Mouse (Mus musculus) G1E (cell line): Measurements from ENCODE around the gene Ttc27.

ENCODE experiments used
- CTCF ChIP-seq: IDR thresholded peaks from 2 replicates; pipeline ENCODE4 v1.5.1; 2012; ENCODE audit warnings: low read depth, low read length, inconsistent platforms, mixed read lengths
- GATA1 ChIP-seq: IDR thresholded peaks from 2 replicates; pipeline ENCODE4 v1.6.1; 2012; ENCODE audit warnings: borderline replicate concordance, low read length, inconsistent platforms, mixed read lengths
- GATA2 ChIP-seq: IDR thresholded peaks from 2 replicates; pipeline ENCODE4 v1.6.1; 2012; ENCODE audit warnings: low read depth, low read length, inconsistent platforms, borderline replicate concordance

GRCm38 (mm10) chr17:74808901-74809300, 91.4 kb downstream of the Ttc27 start:
- no peak for TF ChIP-seq CTCF
- TF ChIP-seq GATA2: no peak
- no peak for TF ChIP-seq GATA1
